Mouse (Mus musculus): ENCODE data around the gene Tas1r3.

Tas1r3 gene

GRCm38 (mm10) chr4:155841651-155842270 is 21.4 kb downstream of the Tas1r3 start:
- no peak for DNase-seq (ENCODE audit: low read depth)

GRCm38 (mm10) chr4:155841003-155841454 is 22.1 kb downstream of the Tas1r3 start:
- peak; percentile 73 for DNase-seq (ENCODE audit: low read depth)

DNA sequence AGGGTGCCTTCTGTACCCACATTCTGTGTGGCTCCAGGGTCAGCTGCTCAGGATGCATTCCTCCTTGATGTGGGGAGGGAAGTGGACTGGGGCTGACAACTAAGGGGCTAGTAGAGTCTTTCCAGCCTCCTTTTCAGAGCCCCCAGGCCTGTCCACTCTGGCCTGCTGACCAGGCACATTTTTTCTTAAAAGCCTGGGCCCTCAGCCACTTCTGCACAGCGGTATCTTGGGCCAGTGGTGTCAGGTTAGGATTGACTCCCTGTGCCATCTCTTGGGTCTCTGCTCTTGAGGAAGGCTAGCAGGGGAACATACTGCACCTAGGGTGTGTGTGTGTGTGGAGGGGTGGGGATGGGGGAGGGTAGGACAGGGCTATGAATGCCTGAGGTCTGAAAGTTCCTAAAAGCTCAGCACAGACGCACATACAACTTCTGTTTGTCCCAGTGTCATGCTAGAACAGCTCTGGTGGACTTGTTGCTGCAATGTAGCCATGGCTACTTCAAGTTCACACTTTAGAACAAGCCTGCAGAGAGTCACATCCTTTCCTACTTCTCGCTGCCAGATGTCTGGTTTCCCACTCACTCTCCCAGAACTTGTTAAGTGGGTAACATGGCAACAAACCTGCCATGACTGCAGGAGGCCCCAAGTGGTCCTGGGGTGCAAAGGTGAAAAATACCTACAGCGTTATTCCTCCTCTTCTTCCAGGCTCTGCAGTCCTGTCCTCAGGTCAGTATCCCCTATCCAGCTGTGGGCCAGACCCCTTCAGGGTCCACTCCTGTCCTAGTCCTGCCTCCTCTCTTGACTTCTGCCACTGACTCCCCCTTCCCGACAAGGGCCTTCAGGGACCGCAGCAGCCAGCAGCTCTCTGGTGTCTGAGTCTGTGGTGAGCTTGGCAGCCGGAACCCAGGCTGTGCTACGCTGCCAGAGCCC is 22.8 kb downstream of the Tas1r3 start:
- no peak for DNase-seq (ENCODE audit: low read depth)

GRCm38 (mm10) chr4:155839483-155839910 is 23.7 kb downstream of the Tas1r3 start, which contains the start of gene Mxra8:
Gene Mxra8 (plus strand): TSS chr4:155839680.
- no peak for DNase-seq (ENCODE audit: low read depth)

DNA sequence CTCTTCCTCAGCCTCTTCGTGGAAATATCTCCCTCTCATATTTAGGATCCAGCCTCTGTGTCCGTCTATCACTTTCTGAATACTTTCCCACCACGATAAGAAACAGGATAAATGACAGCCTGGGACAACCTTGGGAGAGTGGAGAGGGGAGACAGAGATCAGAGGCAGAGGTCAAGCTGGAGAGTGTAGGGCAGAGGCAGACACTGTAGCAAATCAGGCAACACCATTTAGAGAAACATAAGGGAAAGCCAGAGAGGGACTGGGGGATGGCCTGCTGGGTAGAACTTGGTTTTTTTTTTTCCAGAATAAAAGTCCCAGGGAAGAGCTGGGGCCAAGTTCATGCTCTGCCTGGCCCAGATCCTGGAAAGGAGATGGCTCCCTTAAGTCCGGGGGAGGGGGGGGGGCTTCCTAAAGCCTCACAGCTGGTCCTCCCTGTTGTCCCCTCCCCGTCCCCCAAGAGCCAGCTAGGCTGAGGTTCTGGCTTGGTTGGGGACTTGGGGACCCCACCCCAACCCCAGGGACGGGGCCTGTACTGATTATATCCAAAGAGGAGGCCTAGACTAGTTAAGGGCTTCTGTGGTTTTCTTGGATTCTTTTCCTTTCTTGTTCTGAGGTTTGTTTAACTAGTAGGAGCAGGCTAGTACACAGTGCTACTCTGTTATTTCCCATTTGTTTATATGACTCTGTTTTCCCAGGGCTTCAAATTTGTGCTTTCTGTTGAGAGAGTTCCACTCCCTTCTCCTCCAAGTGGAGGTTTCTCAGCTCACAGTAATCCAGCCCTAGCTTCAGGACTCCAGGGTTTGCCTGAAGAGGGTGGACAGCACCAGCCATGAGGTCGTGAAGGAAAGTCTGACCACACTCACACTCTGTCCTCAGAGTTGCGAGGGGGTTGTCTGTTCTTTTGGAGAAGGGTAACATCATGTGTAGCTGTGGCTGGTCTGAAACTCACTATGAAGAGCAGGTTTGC is 24.7 kb downstream of the Tas1r3 start:
- DNase-seq (ENCODE audit: low read depth) = no peak

DNA sequence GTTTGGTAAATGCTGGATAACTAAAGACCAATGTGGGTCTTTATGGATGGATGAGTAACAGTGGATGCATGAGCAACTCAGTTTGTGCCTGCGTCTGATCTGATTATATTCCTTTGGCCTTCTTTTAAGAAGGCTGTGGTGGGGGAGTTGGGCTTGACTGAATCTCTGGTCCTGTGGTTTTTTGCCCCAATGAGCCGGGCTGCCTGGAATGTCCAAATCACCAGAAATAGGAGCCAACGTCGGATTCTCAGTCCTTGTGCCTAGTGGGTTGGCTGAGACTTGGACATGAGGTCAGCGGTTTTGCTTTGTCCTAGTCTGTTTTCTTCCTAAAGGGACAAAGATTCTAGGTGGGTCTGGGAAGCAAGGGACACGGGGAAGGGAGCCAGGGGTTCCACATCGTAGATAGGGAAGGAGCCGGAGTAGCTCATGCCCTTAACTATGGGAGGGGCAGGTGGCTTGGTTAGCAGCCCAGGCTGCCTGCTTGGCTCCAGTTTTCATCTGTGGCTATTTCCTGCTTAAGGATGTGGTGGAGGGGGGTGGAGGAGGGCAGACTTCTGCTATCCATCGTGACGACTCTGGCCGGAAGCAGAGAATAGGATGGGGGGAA is 25.7 kb downstream of the Tas1r3 start:
- no peak for DNase-seq (ENCODE audit: low read depth)

DNA sequence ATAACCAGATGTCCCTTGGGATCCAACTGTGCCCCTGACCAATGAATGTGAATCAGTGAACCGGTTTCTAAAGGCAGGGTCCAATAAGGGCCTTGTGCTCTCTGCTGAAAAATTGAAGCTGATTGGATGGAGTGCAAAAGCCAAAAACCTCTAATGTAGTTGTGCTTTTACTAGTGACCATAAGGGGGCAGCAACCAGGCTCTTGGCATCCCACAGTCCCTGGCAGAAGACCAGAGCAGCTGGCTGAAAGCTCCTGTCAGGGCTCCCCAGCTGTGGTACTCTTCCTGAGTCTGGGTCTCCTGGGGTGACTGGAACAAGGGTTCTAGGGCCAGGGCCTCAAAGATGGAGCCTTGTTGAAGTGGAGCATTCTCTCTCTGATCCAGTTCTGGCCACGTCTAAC is 29.3 kb downstream of the Tas1r3 start:
- peak; percentile 68 for DNase-seq (ENCODE audit: low read depth)

DNA sequence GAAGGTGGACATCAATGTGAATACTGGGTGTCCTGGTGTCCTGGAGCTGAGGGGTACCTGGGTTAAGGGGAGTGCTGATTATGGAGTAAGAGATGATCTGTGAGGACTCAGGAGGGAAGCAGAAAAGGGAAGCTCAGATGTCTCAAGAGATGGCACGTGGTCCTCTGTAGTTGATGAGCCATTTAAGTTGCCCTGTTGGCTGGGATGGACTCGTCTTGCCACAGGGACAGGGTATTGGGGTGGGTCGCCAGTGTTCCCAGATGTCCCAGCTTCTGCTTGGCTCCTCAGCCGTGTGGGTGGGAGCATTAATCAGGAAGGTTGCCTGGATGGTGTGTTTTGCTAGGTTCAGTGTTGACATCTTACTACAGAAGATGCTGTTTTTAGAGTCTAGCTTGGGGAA is 29.9 kb downstream of the Tas1r3 start:
- DNase-seq (ENCODE audit: low read depth) = no peak

DNA sequence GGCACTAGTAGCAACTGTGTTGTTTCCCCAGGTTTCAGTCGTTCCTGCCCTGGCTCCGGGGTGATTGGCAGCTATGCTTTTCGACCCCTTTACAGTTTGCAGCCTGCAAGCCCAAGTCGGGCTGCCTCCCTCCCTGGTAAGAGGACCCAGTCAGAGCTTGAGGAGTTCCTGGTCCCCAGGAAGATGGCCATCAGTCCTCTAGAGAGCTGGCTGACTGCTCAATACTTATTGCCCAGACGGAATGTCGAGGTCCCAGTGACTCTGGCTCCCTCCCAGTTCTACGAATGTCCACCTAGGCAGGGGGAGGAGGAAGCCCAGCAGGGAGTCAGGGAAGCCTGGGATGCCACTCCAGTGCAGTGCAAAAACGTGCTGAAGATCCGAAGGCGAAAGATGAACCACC is 30.8 kb downstream of the Tas1r3 start:
- DNase-seq (ENCODE audit: low read depth) = no peak

DNA sequence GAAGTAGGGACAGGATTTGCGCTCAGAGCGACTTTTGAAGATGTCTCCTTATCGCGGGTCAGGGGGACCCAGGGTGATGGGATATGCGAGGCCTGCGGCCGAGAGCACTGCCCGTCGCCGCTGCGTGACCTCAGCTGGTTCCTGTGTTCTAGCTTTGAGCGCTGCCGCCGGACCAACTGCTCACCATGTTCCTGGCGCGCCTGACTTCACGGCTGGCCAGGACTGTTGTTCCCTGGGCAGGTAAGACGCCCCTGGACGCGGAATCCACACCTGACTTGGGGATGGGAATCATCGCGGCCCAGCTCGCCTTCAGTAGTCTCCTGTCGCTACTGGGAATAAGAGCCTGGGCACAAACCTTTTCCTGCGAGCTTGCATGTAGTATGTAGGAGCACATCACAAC is 31.3 kb downstream of the Tas1r3 start:
- no peak for DNase-seq (ENCODE audit: low read depth)

- peak; percentile 95 for DNase-seq (ENCODE audit: low read depth)
These were observed 31.9 kb downstream of the Tas1r3 start, which contains the start of gene Aurkaip1 for GRCm38 (mm10) chr4:155831205-155831766. Gene Aurkaip1 (plus strand): TSS chr4:155831272.

DNA sequence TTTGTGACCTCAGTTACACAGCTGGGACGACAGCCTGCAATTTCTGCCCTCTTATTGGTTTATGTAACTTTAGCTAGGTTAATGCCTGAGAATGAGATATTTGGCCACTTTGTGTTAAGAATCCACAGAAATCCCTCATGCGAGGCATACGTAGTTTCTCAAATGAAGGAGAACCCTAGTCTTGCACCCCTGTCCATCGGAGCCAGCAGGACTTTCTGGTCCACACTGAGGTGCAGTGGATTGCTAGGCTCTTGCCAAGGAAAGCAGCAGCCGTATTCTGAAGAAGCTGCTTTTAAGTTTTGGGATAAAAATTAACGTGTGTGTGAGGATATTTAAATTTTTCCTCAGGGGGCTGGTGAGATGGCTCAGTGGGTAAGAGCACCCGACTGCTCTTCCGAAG is 32.6 kb downstream of the Tas1r3 start:
- DNase-seq (ENCODE audit: low read depth) = no peak

GRCm38 (mm10) chr4:155829866-155830265 is 33.3 kb downstream of the Tas1r3 start:
- DNase-seq (ENCODE audit: low read depth) = no peak

DNA sequence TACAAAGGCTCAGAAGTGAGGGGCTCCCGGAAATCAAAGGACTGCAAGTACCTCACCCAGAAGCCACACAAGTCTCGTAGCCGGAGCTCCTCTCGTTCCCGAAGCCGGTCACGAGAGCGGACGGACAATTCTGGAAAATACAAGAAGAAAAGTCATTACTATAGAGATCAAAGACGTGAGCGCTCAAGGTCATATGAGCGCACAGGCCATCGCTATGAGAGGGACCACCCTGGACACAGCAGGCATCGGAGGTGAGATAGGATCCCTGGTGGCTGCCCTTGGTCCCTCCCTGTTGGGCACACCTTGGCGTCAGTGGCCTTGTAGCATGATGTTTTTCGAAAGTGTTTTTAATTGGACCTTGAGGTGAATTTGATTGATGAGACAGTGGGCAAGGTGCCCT is 39.7 kb downstream of the Tas1r3 start:
- DNase-seq (ENCODE audit: low read depth) = no peak

- DNase-seq (ENCODE audit: low read depth) = no peak
These were observed 42.1 kb downstream of the Tas1r3 start for GRCm38 (mm10) chr4:155821025-155821424.

DNA sequence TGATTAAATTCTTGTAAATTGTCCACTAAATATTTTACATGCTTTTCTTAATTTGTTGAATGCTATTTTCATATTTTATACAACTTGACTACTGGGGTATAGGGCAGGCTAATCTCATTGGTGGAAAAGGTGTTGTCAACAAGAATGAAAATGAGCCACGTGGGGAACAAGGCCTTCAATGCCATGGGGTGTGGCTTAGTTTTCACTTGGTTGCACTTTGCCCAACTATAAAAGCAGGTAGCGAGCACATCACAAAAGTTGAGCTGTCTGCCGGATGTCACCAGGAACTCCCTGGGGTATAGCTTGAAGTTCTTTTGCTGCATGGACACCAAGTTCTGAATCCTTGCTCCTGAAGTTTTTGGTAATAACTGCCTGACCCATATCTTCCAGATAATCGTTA is 45.6 kb downstream of the Tas1r3 start:
- DNase-seq (ENCODE audit: low read depth) = no peak

GRCm38 (mm10) chr4:155812665-155813181 is 50.4 kb downstream of the Tas1r3 start:
- DNase-seq (ENCODE audit: low read depth) = no peak

DNA sequence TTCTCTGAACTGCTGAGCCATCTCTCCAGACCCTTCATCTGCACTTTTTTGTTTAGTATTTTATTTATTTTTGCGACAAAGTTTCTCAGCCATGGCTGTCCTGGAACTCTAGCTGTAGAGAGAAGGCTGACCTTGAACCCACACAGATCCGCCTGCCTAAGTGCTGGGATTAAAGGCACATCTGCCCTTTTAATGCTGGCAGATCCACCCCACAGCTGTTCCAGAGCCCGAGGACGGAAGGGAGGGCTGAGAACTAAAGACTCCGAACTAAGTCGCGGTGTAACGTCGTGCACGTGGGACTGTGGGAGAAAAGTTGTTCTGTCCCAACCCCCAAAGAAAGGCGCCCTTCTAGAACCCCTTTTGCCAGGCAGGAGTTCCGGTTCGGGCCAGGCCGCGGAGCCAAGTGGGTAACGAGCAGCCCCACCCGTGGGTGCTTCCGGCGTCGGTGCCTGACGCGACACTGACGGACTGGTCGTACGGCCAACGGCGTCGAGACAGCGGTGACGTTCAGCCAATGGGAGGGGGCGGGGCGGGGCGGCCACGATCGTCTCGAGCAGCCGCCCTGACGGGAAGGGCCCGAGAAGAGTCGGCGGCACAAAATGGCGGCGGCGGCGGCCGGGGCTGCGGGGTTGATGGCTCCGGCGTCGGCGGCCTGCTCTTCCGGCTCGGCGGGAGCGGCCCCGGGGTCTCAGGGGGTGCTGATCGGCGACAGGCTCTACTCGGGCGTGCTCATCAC is 51.1 kb downstream of the Tas1r3 start, which contains the start of gene Ccnl2:
Ccnl2 (plus strand) TSS at position 561 of the 736 bp plus-strand sequence.
- DNase-seq (ENCODE audit: low read depth) = peak; percentile 93

Data from c-Kit-positive CD71-positive TER-119-negative erythroid progenitor cells, embryonic 14.5 days (primary cell).